Mouse (Mus musculus): ENCODE results near the gene Flcn. TPM values are rescaled to one million over a fixed set of nuclear protein-coding genes. Genes with fewer than 3 reads are reported as not detected.

The Flcn gene
- polyA plus RNA-seq, 1 experiment from 2014 or later = 32.0 TPM

GRCm38 (mm10) chr11:59800412-59800811 lies 9.4 kb downstream of the Flcn start:
- no peak for DNase-seq (ENCODE audit: low spot score)
- Histone ChIP-seq H3K9ac (ENCODE audit: low read length) (no peak overlapping the region), H3K4me1 (ENCODE audit: control insufficient read depth, insufficient read depth, low read length) (no peaks in the 10 kb centered on the region), H3K36me3 (ENCODE audit: control insufficient read depth, insufficient read depth, low read length) (peaks cover 39% of the 10 kb centered on the region), H3K27me3 (ENCODE audit: control insufficient read depth, insufficient read depth, low read length) (no peaks in the 10 kb centered on the region), H3K9me3 (ENCODE audit: control insufficient read depth, low read length) (no peaks in the 10 kb centered on the region), H3K4me2 (ENCODE audit: low read depth, severe bottlenecking) (no peak overlapping the region), H3K4me3 (ENCODE audit: low read depth, low read length) (no peak overlapping the region), H3K27ac (replicated peaks; ENCODE audit: low read depth, low read length) (no peak overlapping the region)
- WGBS = 93% methylated on average over 10 of the region's 10 CpGs
- ATAC-seq (ENCODE audit: insufficient number of reproducible peaks, low FRiP score, low TSS enrichment, low read depth) = no peak

- Histone ChIP-seq H3K27me3 (ENCODE audit: control insufficient read depth, insufficient read depth, low read length) (no peaks in the 10 kb centered on the region), H3K4me3 (ENCODE audit: low read depth, low read length) (no peak overlapping the region), H3K9me3 (ENCODE audit: control insufficient read depth, low read length) (no peaks in the 10 kb centered on the region), H3K9ac (ENCODE audit: low read length) (no peak overlapping the region), H3K4me2 (ENCODE audit: low read depth, severe bottlenecking) (no peak overlapping the region), H3K36me3 (ENCODE audit: control insufficient read depth, insufficient read depth, low read length) (peaks cover 14% of the 10 kb centered on the region), H3K4me1 (ENCODE audit: control insufficient read depth, insufficient read depth, low read length) (no peaks in the 10 kb centered on the region), H3K27ac (replicated peaks; ENCODE audit: low read depth, low read length) (no peak overlapping the region)
- WGBS = 88% methylated on average over 6 of the region's 6 CpGs
- ATAC-seq (ENCODE audit: insufficient number of reproducible peaks, low FRiP score, low TSS enrichment, low read depth) (no peak), DNase-seq (ENCODE audit: low spot score) (no peak)
Measured at GRCm38 (mm10) chr11:59793390-59793789, 16.4 kb downstream of the Flcn start.

GRCm38 (mm10) chr11:59789311-59789710 lies 20.5 kb downstream of the Flcn start:
- no peaks in the 10 kb centered on the region for H3K27me3 ChIP-seq (ENCODE audit: control insufficient read depth, insufficient read depth, low read length)
- H3K4me3 ChIP-seq (ENCODE audit: low read depth, low read length) = no peak overlapping the region
- H3K36me3 ChIP-seq (ENCODE audit: control insufficient read depth, insufficient read depth, low read length) = peaks cover 8% of the 10 kb centered on the region
- no peak overlapping the region for H3K27ac ChIP-seq (replicated peaks; ENCODE audit: low read depth, low read length)
- H3K9me3 ChIP-seq (ENCODE audit: control insufficient read depth, low read length) = no peaks in the 10 kb centered on the region
- ATAC-seq (ENCODE audit: insufficient number of reproducible peaks, low FRiP score, low TSS enrichment, low read depth) (no peak), DNase-seq (ENCODE audit: low spot score) (no peak)
- H3K9ac ChIP-seq (ENCODE audit: low read length) = no peak overlapping the region
- peaks cover 6% of the 10 kb centered on the region for H3K4me1 ChIP-seq (ENCODE audit: control insufficient read depth, insufficient read depth, low read length)
- WGBS = 91% methylated on average over 1 of the region's 1 CpGs
- H3K4me2 ChIP-seq (ENCODE audit: low read depth, severe bottlenecking) = no peak overlapping the region

- DNase-seq (ENCODE audit: low spot score) (peak; percentile 83), ATAC-seq (ENCODE audit: insufficient number of reproducible peaks, low FRiP score, low TSS enrichment, low read depth) (peak; percentile 75; the same call in 1 of the 2 replicates)
- peak within 1 kb of the TSS; percentile 95 for H3K4me2 ChIP-seq (ENCODE audit: low read depth, severe bottlenecking)
- WGBS = 1% methylated on average over 51 of the region's 51 CpGs
- peaks cover 6% of the 10 kb centered on the region for H3K4me1 ChIP-seq (ENCODE audit: control insufficient read depth, insufficient read depth, low read length)
- H3K9ac ChIP-seq (ENCODE audit: low read length) = peak within 1 kb of the TSS; percentile 70
- no peak within 1 kb of the TSS for H3K27ac ChIP-seq (replicated peaks; ENCODE audit: low read depth, low read length)
- no peaks in the 10 kb centered on the region for H3K9me3 ChIP-seq (ENCODE audit: control insufficient read depth, low read length)
- H3K4me3 ChIP-seq (ENCODE audit: low read depth, low read length) = peak within 1 kb of the TSS; percentile 42
- peaks cover 3% of the 10 kb centered on the region for H3K36me3 ChIP-seq (ENCODE audit: control insufficient read depth, insufficient read depth, low read length)
- H3K27me3 ChIP-seq (ENCODE audit: control insufficient read depth, insufficient read depth, low read length) = no peaks in the 10 kb centered on the region
Measured at GRCm38 (mm10) chr11:59787199-59787781, 22.5 kb downstream of the Flcn start, which contains the start of gene Pld6. TSS of gene Pld6 (minus strand) at chr11:59787645.

- Histone ChIP-seq H3K36me3 (ENCODE audit: control insufficient read depth, insufficient read depth, low read length) (no peaks in the 10 kb centered on the region; the same call in 1 of the 2 replicates), H3K9me3 (ENCODE audit: control insufficient read depth, low read length) (no peaks in the 10 kb centered on the region), H3K9ac (ENCODE audit: low read length) (no peak overlapping the region; the same call in 1 of the 2 replicates), H3K4me2 (ENCODE audit: low read depth, severe bottlenecking) (peak overlapping the region; percentile 95), H3K4me3 (ENCODE audit: low read depth, low read length) (peak overlapping the region; percentile 42), H3K27ac (replicated peaks; ENCODE audit: low read depth, low read length) (no peak overlapping the region), H3K27me3 (ENCODE audit: control insufficient read depth, insufficient read depth, low read length) (no peaks in the 10 kb centered on the region), H3K4me1 (ENCODE audit: control insufficient read depth, insufficient read depth, low read length) (peaks cover 6% of the 10 kb centered on the region)
- DNase-seq (ENCODE audit: low spot score) (no peak), ATAC-seq (ENCODE audit: insufficient number of reproducible peaks, low FRiP score, low TSS enrichment, low read depth) (no peak)
- WGBS = 49% methylated on average over 15 of the region's 15 CpGs
Measured at GRCm38 (mm10) chr11:59786444-59787198, 23.2 kb downstream of the Flcn start.

- no peaks in the 10 kb centered on the region for H3K27me3 ChIP-seq (ENCODE audit: control insufficient read depth, insufficient read depth, low read length)
- ATAC-seq (ENCODE audit: insufficient number of reproducible peaks, low FRiP score, low TSS enrichment, low read depth) (no peak), DNase-seq (ENCODE audit: low spot score) (no peak)
- H3K4me1 ChIP-seq (ENCODE audit: control insufficient read depth, insufficient read depth, low read length) = peaks cover 6% of the 10 kb centered on the region
- H3K36me3 ChIP-seq (ENCODE audit: control insufficient read depth, insufficient read depth, low read length) = no peaks in the 10 kb centered on the region; the same call in 1 of the 2 replicates
- H3K9ac ChIP-seq (ENCODE audit: low read length) = no peak overlapping the region
- H3K4me3 ChIP-seq (ENCODE audit: low read depth, low read length) = no peak overlapping the region
- 92% methylated on average over 6 of the region's 6 CpGs for WGBS
- H3K9me3 ChIP-seq (ENCODE audit: control insufficient read depth, low read length) = no peaks in the 10 kb centered on the region
- H3K27ac ChIP-seq (replicated peaks; ENCODE audit: low read depth, low read length) = no peak overlapping the region
- H3K4me2 ChIP-seq (ENCODE audit: low read depth, severe bottlenecking) = no peak overlapping the region
Measured at GRCm38 (mm10) chr11:59783591-59783990, 26.2 kb downstream of the Flcn start.

GRCm38 (mm10) chr11:59782091-59782590 lies 27.7 kb downstream of the Flcn start:
- ATAC-seq (ENCODE audit: insufficient number of reproducible peaks, low FRiP score, low TSS enrichment, low read depth) = no peak
- H3K36me3 ChIP-seq (ENCODE audit: control insufficient read depth, insufficient read depth, low read length) = peaks cover 7% of the 10 kb centered on the region; the same call in 1 of the 2 replicates
- 83% methylated on average over 7 of the region's 7 CpGs for WGBS
- peaks cover 3% of the 10 kb centered on the region for H3K4me1 ChIP-seq (ENCODE audit: control insufficient read depth, insufficient read depth, low read length)
- no peak for DNase-seq (ENCODE audit: low spot score)
- H3K4me3 ChIP-seq (ENCODE audit: low read depth, low read length) = no peak overlapping the region
- no peak overlapping the region for H3K4me2 ChIP-seq (ENCODE audit: low read depth, severe bottlenecking)
- no peak overlapping the region for H3K9ac ChIP-seq (ENCODE audit: low read length)
- no peaks in the 10 kb centered on the region for H3K27me3 ChIP-seq (ENCODE audit: control insufficient read depth, insufficient read depth, low read length)
- H3K27ac ChIP-seq (replicated peaks; ENCODE audit: low read depth, low read length) = no peak overlapping the region
- H3K9me3 ChIP-seq (ENCODE audit: control insufficient read depth, low read length) = no peaks in the 10 kb centered on the region

- Histone ChIP-seq H3K9me3 (ENCODE audit: control insufficient read depth, low read length) (no peaks in the 10 kb centered on the region), H3K36me3 (ENCODE audit: control insufficient read depth, insufficient read depth, low read length) (peaks cover 12% of the 10 kb centered on the region; the same call in 1 of the 2 replicates), H3K4me2 (ENCODE audit: low read depth, severe bottlenecking) (no peak overlapping the region), H3K27me3 (ENCODE audit: control insufficient read depth, insufficient read depth, low read length) (no peaks in the 10 kb centered on the region), H3K9ac (ENCODE audit: low read length) (no peak overlapping the region), H3K4me1 (ENCODE audit: control insufficient read depth, insufficient read depth, low read length) (no peaks in the 10 kb centered on the region), H3K27ac (replicated peaks; ENCODE audit: low read depth, low read length) (no peak overlapping the region), H3K4me3 (ENCODE audit: low read depth, low read length) (no peak overlapping the region)
- ATAC-seq (ENCODE audit: insufficient number of reproducible peaks, low FRiP score, low TSS enrichment, low read depth) (no peak), DNase-seq (ENCODE audit: low spot score) (no peak)
- WGBS = 93% methylated on average over 4 of the region's 4 CpGs
Measured at GRCm38 (mm10) chr11:59780241-59780640, 29.6 kb downstream of the Flcn start.
